Mouse (Mus musculus) bone marrow macrophage, adult 2 months (primary cell): ENCODE measurements around the gene Natd1. TPM values are rescaled to one million over a fixed set of nuclear protein-coding genes. Genes with fewer than 3 reads are reported as not detected.

Experiments used
- H3K27ac ChIP-seq: 2 replicates; pipeline ENCODE4 v1.5.1; 2012; ENCODE audit warnings: low read depth, low read length; ENCODE audit not compliant: insufficient read depth
- H3K4me1 ChIP-seq: 2 replicates; pipeline ENCODE4 v1.6.1; 2012; ENCODE audit warnings: low read length; ENCODE audit not compliant: control insufficient read depth, insufficient read depth
- H3K4me3 ChIP-seq: 2 replicates; pipeline ENCODE4 v1.5.1; 2012; ENCODE audit warnings: mild to moderate bottlenecking, low read length, moderate library complexity; ENCODE audit not compliant: insufficient read depth
- CTCF ChIP-seq: IDR thresholded peaks from 2 replicates; pipeline ENCODE4 v1.5.1; 2012; ENCODE audit warnings: low read depth, mild to moderate bottlenecking, low read length, moderate library complexity
- POLR2A ChIP-seq: IDR thresholded peaks from 2 replicates; pipeline ENCODE4 v1.6.1; 2012; ENCODE audit warnings: mild to moderate bottlenecking, low read depth, low read length, borderline replicate concordance
- polyA plus RNA-seq: library from polyadenylated mRNA; stranded (reverse); fragments of >200 nt; gene quantifications from 2 replicates; pipeline ENCODE4 v1.2.4, GENCODE M21; 2012; ENCODE audit not compliant: missing spikeins, insufficient read depth, insufficient read length

Natd1 gene
- polyA plus RNA-seq, 1 experiment: 19.2 TPM

GRCm38 (mm10) chr11:60945003-60945402 lies 30.5 kb upstream of the Natd1 start:
- no peaks in the 10 kb centered on the region for H3K4me1 ChIP-seq
- no peak overlapping the region for H3K27ac ChIP-seq
- no peak overlapping the region for H3K4me3 ChIP-seq
- TF ChIP-seq CTCF: no peak
- TF ChIP-seq POLR2A: no peak

DNA sequence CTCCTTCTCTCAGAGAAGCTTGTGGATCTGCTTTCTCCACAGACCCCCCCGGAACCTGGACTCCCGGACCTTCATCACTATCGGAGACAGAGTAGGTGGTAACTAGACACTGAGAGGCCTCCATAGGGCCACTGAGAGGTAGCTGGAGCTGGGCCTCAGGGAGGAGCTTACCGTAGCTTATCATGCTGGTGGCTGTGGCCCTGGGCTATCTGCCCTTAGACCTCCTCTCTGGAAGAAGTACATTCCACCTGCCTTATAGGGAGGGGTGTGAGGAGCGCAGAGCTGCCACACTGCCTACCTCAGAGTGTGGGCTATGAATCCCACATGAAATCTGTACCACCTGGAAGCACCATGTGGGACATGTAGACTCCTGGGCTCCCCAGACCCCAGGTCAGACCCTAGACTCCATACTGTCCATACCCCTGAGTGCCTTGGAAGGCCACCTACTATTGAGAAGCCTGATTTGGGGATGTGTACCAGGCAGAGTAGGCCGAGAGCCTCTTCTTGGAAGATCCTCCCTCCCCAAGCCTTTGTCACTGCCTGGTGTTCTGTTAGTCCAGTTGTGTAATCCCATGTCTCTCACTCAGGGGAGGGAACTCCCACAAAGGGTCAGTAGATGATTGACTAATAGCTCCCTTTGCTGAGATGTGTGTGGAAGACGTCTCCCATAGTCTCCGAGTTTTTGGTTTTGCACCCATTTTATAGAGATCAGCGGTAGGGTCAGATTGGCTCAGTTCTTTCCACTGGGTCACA lies 27.9 kb upstream of the Natd1 start:
- peaks cover 8% of the 10 kb centered on the region for H3K4me1 ChIP-seq
- H3K27ac ChIP-seq: no peak overlapping the region
- TF ChIP-seq CTCF (no peak), POLR2A (no peak)
- no peak overlapping the region for H3K4me3 ChIP-seq

DNA sequence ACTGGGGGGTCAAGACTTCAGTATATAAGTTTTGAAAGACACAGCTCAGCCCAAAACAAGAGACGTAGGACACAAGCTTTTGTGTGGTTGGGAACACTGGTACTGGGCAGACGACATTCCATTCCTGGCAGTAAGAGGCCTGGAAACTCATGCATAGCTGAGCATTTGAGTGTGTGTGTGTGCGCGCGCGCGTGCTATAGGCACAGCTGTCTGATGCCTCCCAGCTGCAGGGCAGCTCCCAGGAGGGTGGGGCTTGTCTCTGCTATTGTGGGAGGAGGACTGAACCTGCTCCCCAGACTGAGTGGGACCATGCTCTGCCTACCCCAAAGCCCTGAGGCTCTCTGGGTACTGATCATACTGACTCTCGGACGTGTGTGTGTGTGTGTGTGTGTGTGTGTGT lies 26.8 kb upstream of the Natd1 start:
- no peak overlapping the region for H3K27ac ChIP-seq
- peaks cover 19% of the 10 kb centered on the region for H3K4me1 ChIP-seq
- TF ChIP-seq POLR2A (no peak), CTCF (no peak)
- H3K4me3 ChIP-seq: no peak overlapping the region

- no peak overlapping the region for H3K27ac ChIP-seq
- no peak overlapping the region for H3K4me3 ChIP-seq
- no peak for TF ChIP-seq POLR2A
- TF ChIP-seq CTCF: no peak
- H3K4me1 ChIP-seq: peaks cover 25% of the 10 kb centered on the region
Measured at GRCm38 (mm10) chr11:60940501-60940900, 26.0 kb upstream of the Natd1 start.

GRCm38 (mm10) chr11:60939487-60939886 lies 24.9 kb upstream of the Natd1 start:
- TF ChIP-seq CTCF (no peak), POLR2A (no peak)
- Histone ChIP-seq H3K4me3 (no peak overlapping the region), H3K4me1 (peaks cover 31% of the 10 kb centered on the region), H3K27ac (no peak overlapping the region)

GRCm38 (mm10) chr11:60937611-60938010 lies 23.1 kb upstream of the Natd1 start:
- no peak for TF ChIP-seq CTCF
- no peak for TF ChIP-seq POLR2A
- Histone ChIP-seq H3K27ac (no peak overlapping the region), H3K4me3 (no peak overlapping the region), H3K4me1 (peaks cover 42% of the 10 kb centered on the region)

DNA sequence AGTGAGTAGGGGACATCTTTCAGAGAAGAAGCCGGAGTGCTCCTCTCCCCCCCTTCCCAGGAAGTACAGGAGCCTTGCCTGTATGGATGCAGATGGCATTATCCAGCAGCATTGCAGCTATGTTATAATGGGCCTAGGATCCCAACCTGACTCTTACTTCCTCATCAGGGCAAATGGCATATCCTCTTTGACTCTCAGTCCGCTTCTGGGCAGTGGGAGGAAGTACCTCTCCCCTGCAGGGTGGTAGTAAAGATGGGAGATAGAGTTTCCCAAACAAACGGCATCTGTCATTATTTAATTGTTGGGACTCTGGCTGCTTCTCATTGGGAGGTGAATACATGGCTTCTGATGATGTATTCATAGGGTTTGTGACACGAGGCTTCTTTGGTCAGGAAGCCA lies 21.4 kb upstream of the Natd1 start:
- H3K4me3 ChIP-seq: peak overlapping the region; percentile 47
- H3K27ac ChIP-seq: peak overlapping the region; percentile 90
- no peak for TF ChIP-seq CTCF
- peaks cover 42% of the 10 kb centered on the region for H3K4me1 ChIP-seq

- H3K27ac ChIP-seq: peak overlapping the region; percentile 90
- H3K4me3 ChIP-seq: peak overlapping the region; percentile 47
- TF ChIP-seq CTCF: no peak
- peak; percentile 44; the same call in 1 of the 2 replicates for TF ChIP-seq POLR2A
- peaks cover 45% of the 10 kb centered on the region for H3K4me1 ChIP-seq
Measured at GRCm38 (mm10) chr11:60935326-60935974, 20.9 kb upstream of the Natd1 start.

GRCm38 (mm10) chr11:60934795-60935194 lies 20.2 kb upstream of the Natd1 start:
- no peak for TF ChIP-seq CTCF
- TF ChIP-seq POLR2A: no peak
- Histone ChIP-seq H3K27ac (peak overlapping the region; percentile 69), H3K4me1 (peaks cover 51% of the 10 kb centered on the region), H3K4me3 (peak overlapping the region; percentile 39)

DNA sequence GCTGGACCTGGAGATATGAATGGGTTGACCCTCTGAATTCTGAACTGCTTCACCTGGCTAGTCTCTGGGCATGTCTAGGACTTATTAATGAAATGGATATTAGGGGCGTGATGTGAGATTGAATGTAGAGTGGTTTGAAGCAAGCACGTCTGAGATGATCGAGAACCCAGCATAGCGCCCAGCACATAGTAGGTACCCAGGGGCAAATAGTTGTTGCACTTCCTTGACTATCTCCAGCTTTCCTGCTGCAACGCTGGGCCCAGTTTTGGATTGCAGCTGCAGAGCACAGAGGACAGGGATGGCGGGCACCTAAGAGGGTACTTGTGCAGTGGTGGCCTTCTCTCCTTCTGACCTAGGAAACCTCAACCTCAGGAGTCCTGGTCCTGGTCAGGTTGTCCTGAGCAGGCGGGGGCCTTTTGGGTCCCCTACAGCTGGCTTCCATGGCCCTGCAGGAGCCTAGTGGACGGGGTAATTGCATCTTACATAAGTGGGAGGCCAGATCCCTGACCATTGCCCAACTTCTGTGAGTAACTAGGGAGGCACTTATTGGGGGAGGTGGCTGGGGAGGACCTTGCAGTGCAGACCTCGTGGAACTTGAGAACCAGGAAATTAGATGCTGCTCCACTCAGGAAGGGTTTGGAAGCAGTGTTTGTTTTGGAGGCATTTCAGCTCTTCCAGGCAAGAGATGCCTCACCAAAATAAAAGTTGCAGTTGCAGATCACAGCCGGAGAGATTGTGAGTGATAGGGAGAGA lies 18.8 kb upstream of the Natd1 start:
- no peak for TF ChIP-seq CTCF
- peaks cover 51% of the 10 kb centered on the region for H3K4me1 ChIP-seq
- peak overlapping the region; percentile 60 for H3K27ac ChIP-seq
- H3K4me3 ChIP-seq: peak overlapping the region; percentile 92
